Mouse (Mus musculus) bone marrow, adult 2 months (tissue): ENCODE data around the gene Cd72. TPM values are rescaled to one million over a fixed set of nuclear protein-coding genes. Genes with fewer than 3 reads are reported as not detected.

Experiments used
- H3K27ac ChIP-seq: fragments of 200-500 bp; 2 replicates; pipeline ENCODE4 v1.5.1; 2012; ENCODE audit warnings: low read depth, mild to moderate bottlenecking, control low read depth, inconsistent platforms, low read length; ENCODE audit not compliant: control insufficient read depth, poor library complexity, insufficient read depth
- H3K4me1 ChIP-seq: fragments of 200-500 bp; 2 replicates; pipeline ENCODE4 v1.6.1; 2011; ENCODE audit warnings: low read length; ENCODE audit not compliant: control insufficient read depth, insufficient read depth
- H3K4me3 ChIP-seq: fragments of 200-500 bp; replicated peaks from 2 replicates; pipeline ENCODE3; 2011; ENCODE audit warnings: mild to moderate bottlenecking, low read depth, low read length, control low read depth; ENCODE audit not compliant: control insufficient read depth
- CTCF ChIP-seq: fragments of 200-500 bp; IDR thresholded peaks from 2 replicates; pipeline ENCODE4 v1.5.1; 2011; ENCODE audit warnings: low read length, control low read depth; ENCODE audit not compliant: control insufficient read depth, insufficient read depth
- POLR2A ChIP-seq: fragments of 200-500 bp; IDR thresholded peaks from 2 replicates; pipeline ENCODE4 v1.6.1; 2011; ENCODE audit warnings: low read depth, mild to moderate bottlenecking, control low read depth, low read length, borderline replicate concordance; ENCODE audit not compliant: control insufficient read depth
- WGBS: fragments of 180-500 bp; shearing (Covaris S2); methylation state at CpG from one replicate; pipeline ENCODE4 v1.1.7; 2018; 5-methylcytosine and 5-hydroxymethylcytosine counted together
- polyA plus RNA-seq: library from polyadenylated mRNA; stranded (reverse); fragments of >200 nt; gene quantifications from 2 replicates; pipeline ENCODE4 v1.2.4, GENCODE M21; 2011; ENCODE audit warnings: low replicate concordance; ENCODE audit not compliant: missing spikeins, insufficient read depth, insufficient read length

Gene Cd72
- polyA plus RNA-seq, result 186 and 275 TPM in 2 replicates

GRCm38 (mm10) chr4:43454041-43454836 lies at the start of gene Cd72:
Gene Cd72 (minus strand): TSS chr4:43454628.
- 5% methylated on average over 20 of the region's 20 CpGs for WGBS
- peak within 1 kb of the TSS; percentile 65 for H3K4me3 ChIP-seq
- H3K27ac ChIP-seq, result peak within 1 kb of the TSS; percentile 78
- TF ChIP-seq POLR2A, result peak; percentile 31; the same call in 1 of the 2 replicates
- TF ChIP-seq CTCF, result no peak
- H3K4me1 ChIP-seq, result peaks cover 5% of the 10 kb centered on the region

GRCm38 (mm10) chr4:43503506-43503905 lies 49.1 kb upstream of the Cd72 start:
- H3K27ac ChIP-seq, result no peak overlapping the region
- no peak overlapping the region for H3K4me3 ChIP-seq
- TF ChIP-seq POLR2A, result no peak
- no peak for TF ChIP-seq CTCF
- H3K4me1 ChIP-seq, result peaks cover 4% of the 10 kb centered on the region
- WGBS, result 74% methylated on average over 6 of the region's 6 CpGs

GRCm38 (mm10) chr4:43503041-43503440 lies 48.6 kb upstream of the Cd72 start:
- no peak overlapping the region for H3K4me3 ChIP-seq
- TF ChIP-seq CTCF (no peak), POLR2A (no peak)
- H3K4me1 ChIP-seq, result peaks cover 4% of the 10 kb centered on the region
- WGBS, result 84% methylated on average over 2 of the region's 2 CpGs
- no peak overlapping the region for H3K27ac ChIP-seq

GRCm38 (mm10) chr4:43499407-43500333 lies 45.2 kb upstream of the Cd72 start, which contains the start of gene Arhgef39:
Gene Arhgef39 (minus strand): TSS chr4:43499695.
- H3K4me1 ChIP-seq, result peaks cover 6% of the 10 kb centered on the region
- TF ChIP-seq POLR2A, result peak; percentile 53; the same call in 1 of the 2 replicates
- TF ChIP-seq CTCF, result no peak
- WGBS, result 5% methylated on average over 50 of the region's 50 CpGs
- peak within 1 kb of the TSS; percentile 93 for H3K4me3 ChIP-seq
- H3K27ac ChIP-seq, result peak within 1 kb of the TSS; percentile 70

GRCm38 (mm10) chr4:43498983-43499382 lies 44.6 kb upstream of the Cd72 start:
- Histone ChIP-seq H3K4me3 (peak overlapping the region; percentile 93), H3K27ac (peak overlapping the region; percentile 70; the same call in 1 of the 2 replicates), H3K4me1 (peaks cover 8% of the 10 kb centered on the region)
- WGBS, result 5% methylated on average over 8 of the region's 8 CpGs
- no peak for TF ChIP-seq POLR2A
- peak; percentile 39; the same call in 1 of the 2 replicates for TF ChIP-seq CTCF

GRCm38 (mm10) chr4:43497946-43498345 lies 43.5 kb upstream of the Cd72 start:
- TF ChIP-seq POLR2A, result no peak
- no peak for TF ChIP-seq CTCF
- Histone ChIP-seq H3K4me1 (peaks cover 8% of the 10 kb centered on the region), H3K4me3 (peak overlapping the region; percentile 93), H3K27ac (no peak overlapping the region)
- WGBS, result 52% methylated on average over 4 of the region's 4 CpGs

GRCm38 (mm10) chr4:43497405-43497804 lies 43.0 kb upstream of the Cd72 start:
- 92% methylated on average over 8 of the region's 8 CpGs for WGBS
- no peak overlapping the region for H3K4me3 ChIP-seq
- TF ChIP-seq POLR2A, result no peak
- TF ChIP-seq CTCF, result no peak
- H3K27ac ChIP-seq, result no peak overlapping the region
- H3K4me1 ChIP-seq, result peaks cover 8% of the 10 kb centered on the region

GRCm38 (mm10) chr4:43496587-43496986 lies 42.2 kb upstream of the Cd72 start:
- no peak overlapping the region for H3K4me3 ChIP-seq
- TF ChIP-seq POLR2A, result no peak
- TF ChIP-seq CTCF, result no peak

More at GRCm38 (mm10) chr4:43496587-43496986, 42.2 kb upstream of the Cd72 start:
- Histone ChIP-seq H3K4me1 (peaks cover 8% of the 10 kb centered on the region), H3K27ac (no peak overlapping the region)
- WGBS, result 76% methylated on average over 6 of the region's 6 CpGs
